Mouse (Mus musculus): ENCODE measurements around the gene Zfp148. TPM values are rescaled to one million over a fixed set of nuclear protein-coding genes. Genes with fewer than 3 reads are reported as not detected.

The Zfp148 gene
- total RNA-seq (2021) = 10 to 100 TPM; 50.3 to 51.4 TPM

- intact Hi-C loops (cut with DNase I) = loop anchor here (5.0 kb wide), 2 partner anchors 43 to 357 kb away; no protein-coding TSS in a partner anchor
Measured at GRCm38 (mm10) chr16:33379944-33380881, at the start of gene Zfp148. Gene Zfp148, plus strand, starts transcription at chr16:33380836.

GRCm38 (mm10) chr16:33333015-33333414 is 47.6 kb upstream of the Zfp148 start:
- intact Hi-C loops (cut with DNase I) = no loop called here

More at GRCm38 (mm10) chr16:33379944-33380881, at the start of gene Zfp148:
- DNase-seq = peak; percentile 94

DNA sequence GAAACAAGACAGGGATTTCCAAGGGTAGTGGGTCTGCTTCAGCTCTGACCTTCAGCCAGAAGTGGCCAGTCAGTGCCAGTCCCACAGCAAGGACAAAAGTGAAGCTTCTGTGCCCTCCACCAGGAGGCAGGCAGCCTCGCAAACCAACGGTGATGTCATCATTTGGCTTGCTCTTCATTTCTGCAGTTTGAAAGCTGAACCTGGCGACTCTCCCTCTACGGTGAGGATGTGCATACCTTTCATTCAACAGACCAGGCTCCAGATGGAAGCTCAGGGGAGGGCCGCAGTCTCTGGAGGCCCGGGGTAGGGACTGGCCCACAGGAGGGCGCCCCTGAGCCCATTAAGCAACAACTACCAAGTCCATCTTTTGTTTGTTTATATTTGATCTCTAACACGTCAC is 43.5 kb upstream of the Zfp148 start:
- intact Hi-C loops (cut with DNase I) = loop anchor here (5.0 kb wide), 1 partner anchor 40 kb away; no protein-coding TSS in a partner anchor
- DNase-seq = peak; percentile 86 to 89

More at GRCm38 (mm10) chr16:33333015-33333414, 47.6 kb upstream of the Zfp148 start:
- DNase-seq = no peak

DNA sequence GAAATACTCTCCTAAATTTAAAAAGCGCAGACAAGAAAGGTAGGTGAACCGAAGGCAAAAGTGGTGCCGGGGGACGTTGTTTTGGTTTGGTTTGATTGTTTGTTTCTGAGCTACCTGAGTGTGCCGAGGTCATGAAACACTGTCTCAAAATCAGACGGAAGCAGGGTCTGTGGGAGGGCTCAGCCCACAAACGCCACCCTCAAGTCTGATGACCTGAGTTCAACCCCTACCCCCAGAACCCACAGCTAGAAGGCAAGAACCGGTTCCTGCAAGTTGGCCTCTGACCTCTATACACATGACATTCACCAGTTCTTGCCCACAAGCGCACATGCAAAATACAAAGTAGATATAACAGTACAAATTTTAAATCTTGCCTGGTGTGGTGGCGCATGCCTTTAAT is 43.0 kb upstream of the Zfp148 start:
- intact Hi-C loops (cut with DNase I) = loop anchor here (1.0 to 5.0 kb wide), 2 partner anchors 40 to 149 kb away; no protein-coding TSS in a partner anchor
- peak in 1 of 2 experiments; percentile 5 for DNase-seq

GRCm38 (mm10) chr16:33338492-33338891 is 42.1 kb upstream of the Zfp148 start:
- no peak for DNase-seq

GRCm38 (mm10) chr16:33339476-33339875 is 41.2 kb upstream of the Zfp148 start:
- intact Hi-C loops (cut with DNase I) = loop anchor here (5.0 kb wide), 1 partner anchor 38 kb away; no protein-coding TSS in a partner anchor
- no peak for DNase-seq

More at GRCm38 (mm10) chr16:33338492-33338891, 42.1 kb upstream of the Zfp148 start:
- intact Hi-C loops (cut with DNase I) = loop anchor here (1.0 to 5.0 kb wide), 2 partner anchors 39 to 148 kb away; no protein-coding TSS in a partner anchor

DNA sequence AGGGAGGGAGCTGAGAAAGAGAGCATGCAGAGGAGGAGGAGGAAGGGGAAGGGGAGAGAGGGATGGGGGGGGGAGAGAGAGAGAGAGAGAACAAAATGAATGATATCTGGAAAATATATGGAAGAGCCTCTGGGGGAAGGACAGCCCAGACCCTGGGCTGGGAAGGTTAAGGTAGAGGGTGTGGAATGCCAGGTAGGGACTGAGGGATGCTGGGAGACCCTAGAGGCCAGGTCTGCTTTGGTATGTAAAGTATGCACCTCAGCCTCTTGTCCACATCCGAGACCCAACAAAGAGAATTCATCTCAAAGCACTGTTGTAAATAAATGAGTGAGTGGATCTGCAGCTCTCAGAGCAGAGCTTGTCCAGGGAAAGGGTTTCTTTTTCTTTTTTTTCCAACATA is 38.3 kb upstream of the Zfp148 start:
- intact Hi-C loops (cut with DNase I) = no loop called here
- no peak for DNase-seq

DNA sequence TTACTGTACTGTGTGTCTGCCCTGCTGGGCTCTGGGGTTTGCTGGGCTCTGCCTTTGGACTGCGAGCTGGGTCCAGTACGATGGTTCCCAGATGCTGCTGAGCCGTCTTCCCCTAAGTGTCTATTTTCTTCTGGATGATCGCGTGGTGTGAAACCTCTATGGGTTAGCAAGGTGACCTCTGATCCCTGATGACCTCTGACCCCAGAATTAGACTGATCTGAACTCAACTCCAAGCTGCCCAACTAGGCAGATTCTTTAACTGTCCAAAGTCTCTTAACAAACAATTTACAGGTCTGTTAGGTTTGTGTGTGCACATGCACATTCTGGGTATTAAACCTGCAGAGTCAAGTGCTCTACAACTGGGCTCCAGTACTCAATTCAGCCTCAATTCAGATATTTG is 37.5 kb upstream of the Zfp148 start:
- intact Hi-C loops (cut with DNase I) = no loop called here
- no peak for DNase-seq

DNA sequence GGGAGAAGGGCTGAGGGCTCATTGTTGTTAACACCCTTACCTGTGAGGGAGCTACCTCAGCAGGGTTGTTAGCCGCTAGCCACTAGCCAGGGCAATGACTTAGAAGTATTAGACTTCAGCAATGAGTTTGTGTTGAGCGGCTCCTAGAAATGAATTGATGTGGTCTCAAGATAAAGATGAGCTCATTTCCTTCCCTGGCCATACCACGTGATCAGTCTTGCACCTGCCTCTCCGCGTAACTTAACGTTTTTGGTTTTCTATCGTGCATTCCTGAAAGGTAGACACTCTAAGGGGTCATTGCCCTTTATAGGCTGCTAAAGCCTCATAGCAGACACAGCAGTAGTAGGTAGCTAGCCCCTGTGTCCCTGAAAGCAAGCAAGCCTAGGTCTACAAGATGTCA is 37.0 kb upstream of the Zfp148 start:
- intact Hi-C loops (cut with DNase I) = no loop called here
- no peak for DNase-seq

DNA sequence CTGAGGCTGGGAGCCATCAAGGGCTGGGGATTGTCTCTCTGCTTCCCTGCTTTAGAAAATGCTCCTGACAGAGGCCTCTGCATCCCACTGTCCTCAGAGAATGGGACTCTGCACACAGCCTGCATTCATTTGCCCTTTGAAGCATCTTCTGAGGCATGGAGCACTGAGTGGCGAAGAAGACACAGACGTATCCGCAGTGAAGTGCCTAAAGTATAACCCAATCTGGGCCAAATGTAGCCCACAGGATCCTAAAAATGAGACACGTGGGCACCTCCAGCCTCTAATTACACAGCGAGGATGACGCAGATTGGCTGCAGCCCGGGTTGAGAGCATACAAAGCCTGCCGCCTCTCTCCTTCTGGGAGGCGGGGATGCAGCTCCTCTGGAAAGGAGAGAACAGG is 36.3 kb upstream of the Zfp148 start:
- intact Hi-C loops (cut with DNase I) = no loop called here
- DNase-seq = no peak

GRCm38 (mm10) chr16:33344875-33345274 is 35.8 kb upstream of the Zfp148 start:
- DNase-seq = no peak

GRCm38 (mm10) chr16:33346376-33346775 is 34.3 kb upstream of the Zfp148 start:
- no peak for DNase-seq

More at GRCm38 (mm10) chr16:33344875-33345274, 35.8 kb upstream of the Zfp148 start:
- intact Hi-C loops (cut with DNase I) = no loop called here

DNA sequence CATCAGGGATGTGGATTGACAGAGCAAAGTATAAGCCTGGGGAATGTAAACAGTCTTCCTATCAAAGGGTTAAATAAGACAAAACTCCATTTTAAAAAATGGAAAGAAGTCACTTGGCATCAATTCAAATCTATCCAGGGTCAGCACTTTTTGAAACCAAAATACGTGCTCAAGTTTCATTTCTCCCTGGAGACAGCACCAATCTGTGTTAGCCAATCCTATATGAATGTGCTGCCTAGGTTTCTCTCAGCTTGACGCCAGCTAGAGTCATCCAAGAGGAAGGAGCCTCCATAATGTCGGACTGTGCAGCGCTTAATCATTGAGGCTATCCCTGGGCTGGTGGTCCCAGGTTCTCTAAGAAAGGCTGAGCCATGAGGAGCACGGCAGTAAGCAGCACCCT is 33.5 kb upstream of the Zfp148 start:
- intact Hi-C loops (cut with DNase I) = no loop called here
- no peak for DNase-seq

More at GRCm38 (mm10) chr16:33346376-33346775, 34.3 kb upstream of the Zfp148 start:
- intact Hi-C loops (cut with DNase I) = no loop called here

- no peak for DNase-seq
- intact Hi-C loops (cut with DNase I) = no loop called here
Measured at GRCm38 (mm10) chr16:33357805-33358204, 22.8 kb upstream of the Zfp148 start.

GRCm38 (mm10) chr16:33365772-33366171 is 14.9 kb upstream of the Zfp148 start:
- DNase-seq = peak in 1 of 2 experiments; percentile 16
- intact Hi-C loops (cut with DNase I) = no loop called here

DNA sequence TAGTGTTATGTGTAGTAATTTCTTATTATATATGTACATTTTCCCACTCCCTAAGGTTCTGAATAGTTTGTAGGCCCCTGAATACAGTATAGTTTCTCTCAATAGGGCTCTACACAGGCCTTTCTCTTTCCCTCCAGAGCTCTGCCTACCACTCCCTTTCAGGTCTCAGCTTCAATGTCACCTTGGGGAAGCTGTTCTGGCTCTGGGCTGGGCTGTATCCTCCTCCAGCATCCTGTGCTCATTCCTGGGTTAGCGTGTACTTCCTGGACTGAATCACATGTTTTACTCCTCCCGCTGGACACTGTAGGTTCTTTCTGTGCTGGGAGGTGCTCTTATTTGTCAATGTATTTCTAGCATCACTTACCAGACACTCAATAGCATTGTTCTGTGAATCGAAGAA is 12.0 kb upstream of the Zfp148 start:
- intact Hi-C loops (cut with DNase I) = no loop called here
- DNase-seq = no peak

DNA sequence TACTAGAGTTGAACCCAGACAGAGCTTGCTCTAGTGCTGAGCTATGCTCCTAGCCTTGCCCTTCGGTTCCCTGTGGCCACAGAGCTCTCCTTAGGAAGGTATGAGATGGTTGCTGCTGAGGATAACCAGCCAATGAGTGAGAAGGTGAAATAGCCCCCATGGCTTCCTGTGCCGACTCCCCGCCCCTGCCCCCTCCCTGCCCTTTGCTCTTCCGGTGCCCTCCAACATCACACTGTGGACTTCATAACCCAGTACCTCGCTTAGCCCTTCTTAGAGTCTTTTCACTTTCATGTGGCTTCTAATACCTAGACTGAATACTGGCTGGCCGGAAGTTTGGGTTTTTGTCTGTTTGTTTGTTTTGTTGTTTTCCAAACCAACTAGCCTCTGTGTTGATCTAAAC is 9.8 kb upstream of the Zfp148 start:
- intact Hi-C loops (cut with DNase I) = no loop called here
- DNase-seq = no peak

DNA sequence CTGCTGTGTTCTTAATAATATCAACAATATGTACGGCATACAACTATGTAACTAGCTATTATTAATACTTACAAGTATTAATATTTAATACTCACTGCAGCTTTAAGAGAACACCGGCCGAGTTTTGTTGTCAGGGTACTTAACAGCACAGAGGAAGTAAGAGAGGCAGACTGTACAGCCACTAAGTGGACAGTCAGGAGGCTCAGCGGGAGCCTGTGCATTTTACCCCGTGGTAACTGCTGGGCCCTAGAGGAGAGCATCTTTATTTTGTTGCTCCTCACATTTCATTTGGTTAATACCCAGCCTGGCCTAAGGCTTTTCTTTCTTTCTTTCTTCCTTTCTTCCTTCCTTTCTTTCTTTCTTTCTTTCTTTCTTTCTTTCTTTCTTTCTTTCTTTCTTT is 8.0 kb upstream of the Zfp148 start:
- no peak for DNase-seq
- intact Hi-C loops (cut with DNase I) = no loop called here

- intact Hi-C loops (cut with DNase I) = no loop called here
- DNase-seq = no peak
Measured at GRCm38 (mm10) chr16:33373326-33373725, 7.3 kb upstream of the Zfp148 start.

GRCm38 (mm10) chr16:33376266-33376665 is 4.4 kb upstream of the Zfp148 start:
- intact Hi-C loops (cut with DNase I) = loop anchor here (5.0 kb wide), 1 partner anchor 39 kb away; no protein-coding TSS in a partner anchor
- no peak for DNase-seq

DNA sequence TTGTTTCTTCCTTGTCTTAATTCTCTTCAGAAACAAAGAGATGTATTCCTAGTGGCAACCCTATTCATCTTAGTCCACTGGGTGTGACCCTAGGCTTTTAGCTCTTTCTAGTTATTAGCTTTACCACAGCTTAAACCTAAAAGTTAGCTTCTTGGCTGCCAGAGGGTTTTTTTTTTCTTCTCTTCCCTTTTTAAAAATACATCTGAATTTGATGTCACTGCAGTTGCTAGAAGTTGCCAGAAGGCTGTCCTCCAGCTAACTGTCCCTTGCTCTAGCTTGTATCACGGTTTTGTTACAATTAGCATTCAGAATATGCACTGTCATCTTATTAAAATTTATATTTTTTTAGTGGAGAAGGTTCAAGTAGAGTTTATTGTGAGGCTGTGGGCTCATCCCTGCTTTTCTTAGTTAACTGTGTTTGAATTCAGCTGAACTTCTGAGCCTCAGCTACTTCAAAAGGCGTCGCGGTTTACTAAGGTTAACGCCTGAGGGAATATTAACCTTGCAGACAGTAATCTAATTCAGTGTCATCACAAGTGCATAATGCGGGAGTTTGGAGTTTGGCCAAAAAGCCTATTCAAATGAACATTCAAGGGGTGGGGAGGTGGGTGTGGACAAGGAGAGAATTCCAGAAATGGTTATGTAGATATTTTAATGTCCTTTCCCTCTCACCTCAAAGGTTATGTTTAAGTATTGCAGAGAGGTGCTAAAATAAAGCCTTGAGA is 1.3 kb upstream of the Zfp148 start:
- DNase-seq = no peak
- intact Hi-C loops (cut with DNase I) = loop anchor here (5.0 kb wide), 1 partner anchor 42 kb away; no protein-coding TSS in a partner anchor
